Mouse (Mus musculus) neural tube, embryonic 13.5 days (tissue): ENCODE data around the gene Klk1b24. TPM values are rescaled to one million over a fixed set of nuclear protein-coding genes. Genes with fewer than 3 reads are reported as not detected.

Experiments
- ATAC-seq: fragments of 200-750 bp; cut with Nextera tagmentation; 2 replicates; pipeline ENCODE4 v1.8.0; 2017; ENCODE audit warnings: low read depth, mild to moderate bottlenecking, moderate TSS enrichment, moderate library complexity
- H3K27ac ChIP-seq: fragments of 300-500 bp; sonication (generic); replicated peaks from 2 replicates; pipeline ENCODE4 v1.5.1; 2015; ENCODE audit warnings: moderate library complexity, mild to moderate bottlenecking, inconsistent platforms
- H3K27me3 ChIP-seq: fragments of 300-500 bp; sonication (generic); 2 replicates; pipeline ENCODE4 v1.6.1; 2015; ENCODE audit warnings: mild to moderate bottlenecking, inconsistent platforms
- H3K36me3 ChIP-seq: fragments of 300-500 bp; sonication (generic); 2 replicates; pipeline ENCODE4 v1.6.1; 2015; ENCODE audit warnings: mild to moderate bottlenecking, inconsistent platforms
- H3K4me1 ChIP-seq: fragments of 300-500 bp; sonication (generic); replicated peaks from 2 replicates; pipeline ENCODE4 v1.6.1; 2015; ENCODE audit warnings: inconsistent platforms
- H3K4me2 ChIP-seq: fragments of 300-500 bp; sonication (generic); 2 replicates; pipeline ENCODE4 v1.6.1; 2015; ENCODE audit warnings: inconsistent platforms, mild to moderate bottlenecking, moderate library complexity
- H3K4me3 ChIP-seq: fragments of 300-500 bp; sonication (generic); 2 replicates; pipeline ENCODE4 v1.5.1; 2015; ENCODE audit warnings: mild to moderate bottlenecking, inconsistent platforms
- H3K9ac ChIP-seq: fragments of 300-500 bp; sonication (generic); 2 replicates; pipeline ENCODE4 v1.6.1; 2015; ENCODE audit warnings: moderate library complexity, mild to moderate bottlenecking, inconsistent platforms
- H3K9me3 ChIP-seq: fragments of 300-500 bp; sonication (generic); 2 replicates; pipeline ENCODE4 v1.6.1; 2016; ENCODE audit warnings: inconsistent platforms
- WGBS: fragments of 180-500 bp; shearing (Covaris S2); methylation state at CpG from one replicate; pipeline ENCODE4 v1.1.7; 2015; 5-methylcytosine and 5-hydroxymethylcytosine counted together
- polyA plus RNA-seq: library from polyadenylated mRNA; unstranded; fragments of >200 nt; fragmentation: Nextera tagmentation; extraction: Ambion mirVana; gene quantifications from 2 replicates; pipeline ENCODE4 v1.2.1, GENCODE M21; 2015

Klk1b24 gene
- polyA plus RNA-seq, 1 experiment from 2014 or later: not detected

- H3K4me1 ChIP-seq: peaks cover 8% of the 10 kb centered on the region
- 73% methylated on average over 1 of the region's 1 CpGs for WGBS
- no peak overlapping the region for H3K9ac ChIP-seq
- H3K4me3 ChIP-seq: no peak overlapping the region
- H3K27me3 ChIP-seq: no peaks in the 10 kb centered on the region
- H3K27ac ChIP-seq: no peak overlapping the region
- H3K9me3 ChIP-seq: no peaks in the 10 kb centered on the region
- H3K4me2 ChIP-seq: no peak overlapping the region
- no peaks in the 10 kb centered on the region for H3K36me3 ChIP-seq
- ATAC-seq: no peak
Observed at GRCm38 (mm10) chr7:44240712-44241111, 52.7 kb downstream of the Klk1b24 start.

- ATAC-seq: no peak
- no peaks in the 10 kb centered on the region for H3K27me3 ChIP-seq
- H3K27ac ChIP-seq: no peak overlapping the region
- no peaks in the 10 kb centered on the region for H3K9me3 ChIP-seq
- peaks cover 9% of the 10 kb centered on the region for H3K4me1 ChIP-seq
- no peak overlapping the region for H3K4me2 ChIP-seq
- H3K36me3 ChIP-seq: no peaks in the 10 kb centered on the region
- no peak overlapping the region for H3K4me3 ChIP-seq
- WGBS: 63% methylated on average over 2 of the region's 2 CpGs
- no peak overlapping the region for H3K9ac ChIP-seq
Observed at GRCm38 (mm10) chr7:44241163-44241562, 53.1 kb downstream of the Klk1b24 start.

Other genes starting within 250 kb of the Klk1b24 start
- not detected in 2 replicates for gene Klk1b8, start 237.6 kb upstream of the Klk1b24 start, polyA plus RNA-seq
- not detected in 2 replicates for gene Klk1b1, start 221.5 kb upstream of the Klk1b24 start, polyA plus RNA-seq
- gene Klk1b9, start 212.2 kb upstream of the Klk1b24 start, polyA plus RNA-seq: not detected in 2 replicates
- not detected in 2 replicates for gene Klk1b11, start 192.4 kb upstream of the Klk1b24 start, polyA plus RNA-seq
- gene Klk1b26, start 176.1 kb upstream of the Klk1b24 start, polyA plus RNA-seq: not detected in 2 replicates
- gene Klk1b27, start 135.9 kb upstream of the Klk1b24 start, polyA plus RNA-seq: not detected in 2 replicates
- not detected in 2 replicates for gene Klk1b21, start 85.9 kb upstream of the Klk1b24 start, polyA plus RNA-seq
- gene Klk1b22, start 75.6 kb upstream of the Klk1b24 start, polyA plus RNA-seq: not detected in 2 replicates
- gene Klk1b16, start 51.5 kb upstream of the Klk1b24 start, polyA plus RNA-seq: not detected in 2 replicates
- gene Klk1b3, start 10.0 kb downstream of the Klk1b24 start, polyA plus RNA-seq: not detected in 2 replicates
- not detected in 2 replicates for gene Klk1b4, start 19.2 kb downstream of the Klk1b24 start, polyA plus RNA-seq
- gene Klk1b5, start 27.7 kb downstream of the Klk1b24 start, polyA plus RNA-seq: not detected in 2 replicates
- not detected in 2 replicates for gene Klk1, start 37.1 kb downstream of the Klk1b24 start, polyA plus RNA-seq
- not detected in 2 replicates for gene Gm36864, start 47.9 kb downstream of the Klk1b24 start, polyA plus RNA-seq
- gene 1700028J19Rik, start 58.5 kb downstream of the Klk1b24 start, polyA plus RNA-seq: 1.1 and 1.3 TPM in 2 replicates
- 180 and 187 TPM in 2 replicates for gene 2410002F23Rik, start 58.5 kb downstream of the Klk1b24 start, polyA plus RNA-seq
- not detected in 2 replicates for gene Acp4, start 69.1 kb downstream of the Klk1b24 start, polyA plus RNA-seq
- not detected in 2 replicates for gene Gm15517, start 73.2 kb downstream of the Klk1b24 start, polyA plus RNA-seq
- gene Clec11a, start 118.7 kb downstream of the Klk1b24 start, polyA plus RNA-seq: 2.8 TPM in 2 replicates
- gene Shank1, start 122.0 kb downstream of the Klk1b24 start, polyA plus RNA-seq: 26.5 and 27.7 TPM in 2 replicates
- gene Syt3, start 195.9 kb downstream of the Klk1b24 start, polyA plus RNA-seq: 24.9 and 28.4 TPM in 2 replicates
- gene 1700008O03Rik, start 197.6 kb downstream of the Klk1b24 start, polyA plus RNA-seq: 1.0 and 1.5 TPM in 2 replicates
- 11.3 and 13.3 TPM in 2 replicates for gene Lrrc4b, start 240.8 kb downstream of the Klk1b24 start, polyA plus RNA-seq